Mouse (Mus musculus) limb, embryonic 11.5 days (tissue): ENCODE measurements around the gene Dlx6. TPM values are rescaled to one million over a fixed set of nuclear protein-coding genes. Genes with fewer than 3 reads are reported as not detected.

Experiments used
- ATAC-seq: fragments of 200-750 bp; cut with Nextera tagmentation; 2 replicates; pipeline ENCODE4 v1.8.0; 2017; ENCODE audit warnings: low read depth; ENCODE audit not compliant: insufficient number of reproducible peaks, low FRiP score, low TSS enrichment
- DNase-seq: peaks from one replicate; pipeline ENCODE4 v3.0.0-alpha.2; 2015; ENCODE audit warnings: low spot score
- H3K27ac ChIP-seq: fragments of 300-500 bp; sonication (generic); replicated peaks from 2 replicates; pipeline ENCODE4 v1.5.1; 2014; ENCODE audit warnings: low read depth, mild to moderate bottlenecking, low read length
- H3K27me3 ChIP-seq: fragments of 300-500 bp; sonication (generic); 2 replicates; pipeline ENCODE4 v1.6.1; 2014; ENCODE audit warnings: mild to moderate bottlenecking, low read length, mixed read lengths; ENCODE audit not compliant: control insufficient read depth, insufficient read depth
- H3K36me3 ChIP-seq: fragments of 300-500 bp; sonication (generic); 2 replicates; pipeline ENCODE4 v1.6.1; 2014; ENCODE audit warnings: mild to moderate bottlenecking, low read length, moderate library complexity, mixed read lengths; ENCODE audit not compliant: control insufficient read depth, insufficient read depth
- H3K4me1 ChIP-seq: fragments of 300-500 bp; sonication (generic); 2 replicates; pipeline ENCODE4 v1.6.1; 2014; ENCODE audit warnings: low read length, mixed read lengths; ENCODE audit not compliant: control insufficient read depth, insufficient read depth
- H3K4me2 ChIP-seq: fragments of 300-500 bp; sonication (generic); 2 replicates; pipeline ENCODE4 v1.6.1; 2014; ENCODE audit warnings: low read depth, mild to moderate bottlenecking, moderate library complexity; ENCODE audit not compliant: severe bottlenecking
- H3K4me3 ChIP-seq: fragments of 300-500 bp; sonication (generic); 2 replicates; pipeline ENCODE4 v1.5.1; 2014; ENCODE audit warnings: low read depth, low read length
- H3K9ac ChIP-seq: fragments of 300-500 bp; sonication (generic); 2 replicates; pipeline ENCODE4 v1.6.1; 2014; ENCODE audit warnings: mild to moderate bottlenecking, low read length
- H3K9me3 ChIP-seq: fragments of 300-500 bp; sonication (generic); 2 replicates; pipeline ENCODE4 v1.6.1; 2016; ENCODE audit warnings: low read length; ENCODE audit not compliant: control insufficient read depth
- WGBS: fragments of 180-500 bp; shearing (Covaris S2); extraction: QIAGEN DNeasy Blood & Tissue Kit; methylation state at CpG from one replicate; pipeline ENCODE4 v1.1.7; 2014; 5-methylcytosine and 5-hydroxymethylcytosine counted together
- polyA plus RNA-seq: library from polyadenylated mRNA; unstranded; fragments of >200 nt; fragmentation: Nextera tagmentation; extraction: Ambion mirVana; gene quantifications from 2 replicates; pipeline ENCODE4 v1.2.1, GENCODE M21; 2014

The Dlx6 gene
- polyA plus RNA-seq, 1 experiment from 2014 or later: 0.36 TPM

GRCm38 (mm10) chr6:6861798-6862428, 1.2 kb upstream of the Dlx6 start:
- Histone ChIP-seq H3K27me3 (peaks cover 74% of the 10 kb centered on the region), H3K9ac (no peak overlapping the region)

GRCm38 (mm10) chr6:6862611-6863010, 523 bp upstream of the Dlx6 start:
- H3K4me1 ChIP-seq: no peaks in the 10 kb centered on the region; the same call in 1 of the 2 replicates
- peaks cover 75% of the 10 kb centered on the region for H3K27me3 ChIP-seq
- H3K36me3 ChIP-seq: no peaks in the 10 kb centered on the region
- H3K27ac ChIP-seq: no peak overlapping the region
- H3K4me3 ChIP-seq: peak overlapping the region; percentile 41
- DNase-seq: peak; percentile 90
- peak overlapping the region; percentile 88 for H3K4me2 ChIP-seq
- H3K9ac ChIP-seq: no peak overlapping the region
- H3K9me3 ChIP-seq: no peaks in the 10 kb centered on the region
- under 1% methylated on average over 23 of the region's 23 CpGs for WGBS
- ATAC-seq: peak; percentile 76

More at GRCm38 (mm10) chr6:6861798-6862428, 1.2 kb upstream of the Dlx6 start:
- Histone ChIP-seq H3K36me3 (no peaks in the 10 kb centered on the region), H3K4me1 (no peaks in the 10 kb centered on the region; the same call in 1 of the 2 replicates), H3K27ac (no peak overlapping the region), H3K9me3 (no peaks in the 10 kb centered on the region), H3K4me2 (no peak overlapping the region), H3K4me3 (no peak overlapping the region)
- no peak for ATAC-seq
- no peak for DNase-seq
- WGBS: 2% methylated on average over 11 of the region's 11 CpGs

GRCm38 (mm10) chr6:6863955-6864354, 821 bp downstream of the Dlx6 start:
- H3K4me3 ChIP-seq: peak overlapping the region; percentile 41
- peak overlapping the region; percentile 88 for H3K4me2 ChIP-seq
- H3K9ac ChIP-seq: peak overlapping the region; percentile 53
- peaks cover 65% of the 10 kb centered on the region for H3K27me3 ChIP-seq
- peak; percentile 66 for DNase-seq
- H3K9me3 ChIP-seq: no peaks in the 10 kb centered on the region
- H3K4me1 ChIP-seq: no peaks in the 10 kb centered on the region; the same call in 1 of the 2 replicates
- under 1% methylated on average over 21 of the region's 21 CpGs for WGBS
- H3K27ac ChIP-seq: no peak overlapping the region
- no peaks in the 10 kb centered on the region for H3K36me3 ChIP-seq
- peak; percentile 40; the same call in 1 of the 2 replicates for ATAC-seq

- peaks cover 66% of the 10 kb centered on the region for H3K27me3 ChIP-seq
- H3K36me3 ChIP-seq: no peaks in the 10 kb centered on the region
- WGBS: 1% methylated on average over 36 of the region's 36 CpGs
- ATAC-seq (no peak), DNase-seq (peak; percentile 71)
- H3K4me1 ChIP-seq: no peaks in the 10 kb centered on the region; the same call in 1 of the 2 replicates
- H3K4me3 ChIP-seq: peak overlapping the region; percentile 41; the same call in 1 of the 2 replicates
- H3K9me3 ChIP-seq: no peaks in the 10 kb centered on the region
- H3K9ac ChIP-seq: no peak overlapping the region; the same call in 1 of the 2 replicates
- no peak overlapping the region for H3K27ac ChIP-seq
- H3K4me2 ChIP-seq: peak overlapping the region; percentile 40
Observed at GRCm38 (mm10) chr6:6864441-6865440, 1.6 kb downstream of the Dlx6 start.

GRCm38 (mm10) chr6:6867031-6867430, 3.9 kb downstream of the Dlx6 start:
- Histone ChIP-seq H3K9ac (no peak overlapping the region), H3K9me3 (no peaks in the 10 kb centered on the region), H3K4me3 (no peak overlapping the region), H3K27ac (no peak overlapping the region), H3K36me3 (no peaks in the 10 kb centered on the region), H3K4me1 (no peaks in the 10 kb centered on the region), H3K27me3 (peaks cover 70% of the 10 kb centered on the region), H3K4me2 (no peak overlapping the region)
- under 1% methylated on average over 9 of the region's 9 CpGs for WGBS
- DNase-seq (peak; percentile 37), ATAC-seq (no peak)

- ATAC-seq: no peak
- no peak overlapping the region for H3K9ac ChIP-seq
- H3K36me3 ChIP-seq: no peaks in the 10 kb centered on the region
- no peaks in the 10 kb centered on the region for H3K4me1 ChIP-seq
- no peak for DNase-seq
- H3K9me3 ChIP-seq: no peaks in the 10 kb centered on the region
- 4% methylated on average over 13 of the region's 13 CpGs for WGBS
- H3K27me3 ChIP-seq: peaks cover 80% of the 10 kb centered on the region
- H3K4me2 ChIP-seq: no peak overlapping the region
- H3K27ac ChIP-seq: no peak overlapping the region
- no peak overlapping the region for H3K4me3 ChIP-seq
Observed at GRCm38 (mm10) chr6:6869041-6869685, 6.0 kb downstream of the Dlx6 start.

- 0% methylated on average over 11 of the region's 11 CpGs for WGBS
- no peak for ATAC-seq
- Histone ChIP-seq H3K4me2 (no peak overlapping the region), H3K4me1 (no peaks in the 10 kb centered on the region), H3K9me3 (no peaks in the 10 kb centered on the region), H3K9ac (no peak overlapping the region), H3K36me3 (no peaks in the 10 kb centered on the region), H3K4me3 (no peak overlapping the region), H3K27me3 (peaks cover 81% of the 10 kb centered on the region), H3K27ac (no peak overlapping the region)
- peak; percentile 34 for DNase-seq
Observed at GRCm38 (mm10) chr6:6869961-6870800, 7.0 kb downstream of the Dlx6 start.
